Mouse (Mus musculus): Measurements from ENCODE around the gene 1110059G10Rik.

1110059G10Rik gene

DNA sequence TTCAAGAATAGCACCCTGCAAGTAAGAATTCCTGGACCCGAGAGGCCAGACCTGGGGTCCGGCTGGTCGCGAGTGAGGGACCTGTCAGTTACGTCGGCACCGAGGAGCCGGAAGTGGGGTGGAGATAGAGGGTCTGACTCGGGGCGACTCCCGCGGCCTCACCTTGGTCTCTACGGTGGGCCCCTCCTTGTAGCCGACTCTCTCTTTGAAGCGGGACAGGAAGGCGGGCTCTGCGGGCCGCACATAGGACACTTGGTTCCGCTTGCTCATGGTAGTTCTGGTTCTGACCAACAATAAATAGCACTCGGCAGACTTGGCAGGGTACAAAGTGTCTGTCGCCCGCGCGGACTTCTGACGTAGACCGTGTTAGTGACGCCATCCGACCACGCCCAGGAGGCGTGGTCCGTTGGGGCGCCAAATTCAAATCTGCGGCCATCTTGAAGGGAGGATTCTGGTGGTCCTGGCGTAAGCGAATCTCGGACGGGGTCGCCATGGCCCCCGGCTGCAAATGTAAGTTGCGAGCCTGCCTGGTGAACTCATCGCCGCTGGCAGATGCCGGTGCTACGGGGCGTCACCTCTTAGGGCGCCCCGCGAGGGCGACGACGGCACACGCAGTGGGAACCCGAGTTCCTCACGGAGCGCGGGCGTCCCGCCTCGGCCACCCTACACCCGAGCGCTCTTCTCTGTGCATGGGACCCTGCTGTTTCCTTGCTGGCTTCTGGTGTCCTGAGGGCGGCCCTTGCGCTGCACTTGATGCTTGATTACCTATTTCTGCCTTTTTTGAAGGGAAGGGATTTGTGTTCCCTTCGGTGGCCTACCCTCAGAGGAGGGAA, at the start of gene 1110059G10Rik, which contains the start of gene Kif15:
Gene 1110059G10Rik (minus strand): TSS at position 358 of the 833 bp plus-strand sequence.
Gene Kif15 (plus strand): TSS at position 404 of the 833 bp plus-strand sequence.
- DNase-seq = peak; percentile 84 to 94

DNA sequence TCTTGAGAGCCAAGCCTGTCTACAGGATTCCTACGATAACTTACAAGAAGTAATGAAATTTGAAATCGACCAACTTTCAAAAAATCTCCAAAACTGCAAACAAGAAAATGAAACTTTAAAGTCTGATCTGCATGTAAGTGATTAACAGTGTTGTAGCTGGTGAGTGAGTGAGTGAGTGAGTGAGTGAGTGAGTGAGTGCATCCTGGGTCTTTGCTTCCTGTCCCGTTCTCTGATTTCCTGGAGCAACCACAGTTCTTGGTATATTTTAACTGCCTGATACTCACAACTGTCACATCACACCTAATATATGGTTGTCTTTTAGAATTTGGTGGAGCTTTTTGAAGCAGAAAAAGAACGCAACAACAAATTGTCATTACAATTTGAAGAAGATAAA, 48.4 kb upstream of the 1110059G10Rik start:
- DNase-seq = no peak

- no peak for DNase-seq
Measured at GRCm38 (mm10) chr9:122998406-122999192, 47.8 kb upstream of the 1110059G10Rik start.

DNA sequence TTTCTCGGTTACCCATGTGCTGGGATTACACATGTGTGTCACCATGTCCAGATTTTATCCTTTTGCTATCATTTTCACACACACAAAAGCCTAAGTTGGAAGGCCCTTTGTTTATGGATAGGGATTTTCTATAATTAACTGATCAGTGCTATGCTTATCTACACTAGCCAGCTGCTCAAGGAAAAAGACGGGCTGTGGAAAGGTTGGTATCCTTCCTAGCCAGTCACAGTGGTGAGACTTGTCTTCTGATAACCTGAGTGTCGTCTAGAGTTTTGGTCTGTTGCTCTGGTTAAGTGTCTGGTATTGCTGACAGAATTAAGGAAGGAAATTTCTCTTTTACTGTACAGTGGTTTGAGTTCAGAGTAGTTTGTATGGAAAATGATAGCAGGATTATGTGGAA, 21.9 kb downstream of the 1110059G10Rik start:
- no peak for DNase-seq

- DNase-seq = peak; percentile 33 to 53
Measured at GRCm38 (mm10) chr9:122922936-122923381, 27.8 kb downstream of the 1110059G10Rik start, which contains the start of gene Zfp105. Zfp105 (plus strand) TSS chr9:122923072.

DNA sequence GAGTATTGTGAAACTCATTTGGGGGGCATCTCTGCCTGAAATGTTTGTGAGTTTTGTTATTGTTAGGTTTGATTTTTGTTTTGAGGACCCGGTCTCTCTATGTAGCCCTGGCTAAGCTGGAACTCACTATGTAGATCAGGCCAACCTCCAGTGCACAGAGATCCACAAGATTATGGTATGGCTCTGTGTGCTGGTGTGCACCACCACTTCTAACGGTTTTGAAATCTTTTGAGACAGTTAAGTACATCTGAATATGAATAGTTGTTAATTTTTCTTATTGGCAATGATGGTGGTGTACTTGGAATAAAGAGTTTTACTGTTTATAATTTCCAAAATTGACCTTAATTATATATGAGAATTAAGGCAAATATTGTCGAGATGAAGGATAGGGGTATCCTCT, 28.4 kb downstream of the 1110059G10Rik start:
- no peak for DNase-seq

DNA sequence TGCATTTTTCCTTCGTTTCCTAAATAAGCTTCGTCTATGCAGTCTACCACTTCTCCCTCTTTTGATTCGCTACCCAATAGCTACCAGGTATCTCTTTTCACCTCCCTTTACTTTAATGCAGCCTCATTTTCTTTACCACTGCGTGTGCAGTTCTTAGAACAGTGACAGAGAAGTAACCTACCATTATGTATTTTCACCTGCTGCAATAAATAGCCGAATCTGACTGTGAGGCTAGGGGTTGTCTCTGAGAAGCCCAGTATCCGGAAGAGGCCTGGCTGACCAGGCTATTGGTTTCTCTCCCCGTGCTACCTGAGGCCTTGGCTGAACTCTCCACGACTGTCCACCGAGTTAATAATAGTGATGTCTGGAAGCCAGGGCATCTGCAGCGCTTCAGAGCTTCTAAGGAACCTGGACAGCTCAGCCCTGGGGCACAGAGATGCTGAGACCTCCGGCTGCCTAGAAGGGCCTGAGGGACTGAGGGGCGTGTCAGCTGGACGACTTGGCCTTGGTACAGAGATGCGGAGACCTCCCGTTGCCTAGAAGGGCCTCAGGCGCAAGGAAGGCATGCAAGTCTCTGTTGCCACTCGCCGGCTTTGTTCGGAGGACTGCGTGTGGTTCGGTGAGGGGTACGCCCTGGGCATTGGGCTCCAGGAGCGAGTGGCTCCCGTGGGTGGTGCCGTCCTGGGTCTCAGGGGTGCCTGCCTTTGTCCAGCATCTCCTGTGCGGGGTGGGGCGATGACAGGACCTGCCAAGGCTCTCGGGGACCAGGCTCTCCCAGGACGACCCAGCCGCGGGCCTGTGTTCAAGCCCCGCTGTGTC, 47.9 kb downstream of the 1110059G10Rik start:
- peak; percentile 18 to 28 for DNase-seq

DNA sequence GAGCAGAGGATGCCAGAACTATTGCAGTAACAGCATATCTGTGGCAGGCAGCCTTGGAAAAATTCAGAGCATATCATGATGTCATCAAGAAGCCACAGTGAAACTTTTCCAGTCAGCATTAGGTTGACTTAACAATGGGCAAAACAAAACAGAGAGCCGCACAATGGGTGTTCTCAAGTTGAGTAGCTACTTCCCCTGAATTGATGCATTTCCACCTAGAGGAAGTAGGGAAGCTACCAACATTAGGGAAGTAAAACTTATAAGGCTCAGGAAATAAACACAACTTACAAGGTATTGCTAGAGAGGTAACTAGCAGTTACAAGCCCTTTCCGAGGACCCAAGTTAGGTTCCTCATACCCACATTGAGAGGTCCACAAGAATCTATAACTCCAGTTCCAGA, 49.8 kb downstream of the 1110059G10Rik start:
- no peak for DNase-seq
